Mouse (Mus musculus) heart, adult 2 months (tissue): ENCODE data around the gene Trim42. TPM values are rescaled to one million over a fixed set of nuclear protein-coding genes. Genes with fewer than 3 reads are reported as not detected.

Source experiments
- DNase-seq, 2 experiments: peaks; one replicate each; pipeline ENCODE4 v3.0.0; 2021
- H3K27ac ChIP-seq: fragments of 200-600 bp; 2 replicates; pipeline ENCODE4 v1.8.1; 2022
- H3K27me3 ChIP-seq: fragments of 200-500 bp; 2 replicates; pipeline ENCODE4 v1.6.1; 2012; ENCODE audit warnings: mild to moderate bottlenecking, low read length, inconsistent platforms, mixed read lengths; ENCODE audit not compliant: control insufficient read depth, insufficient read depth
- H3K36me3 ChIP-seq: fragments of 200-500 bp; 2 replicates; pipeline ENCODE4 v1.6.1; 2012; ENCODE audit warnings: low read length, inconsistent platforms; ENCODE audit not compliant: control insufficient read depth, insufficient read depth
- H3K4me1 ChIP-seq: fragments of 200-500 bp; 2 replicates; pipeline ENCODE4 v1.6.1; 2011; ENCODE audit warnings: low read length; ENCODE audit not compliant: control insufficient read depth, insufficient read depth
- H3K4me3 ChIP-seq: fragments of 200-600 bp; 2 replicates; pipeline ENCODE4 v1.8.1; 2022
- H3K79me2 ChIP-seq: fragments of 200-500 bp; replicated peaks from 2 replicates; pipeline ENCODE4 v1.6.1; 2012; ENCODE audit warnings: mild to moderate bottlenecking, inconsistent platforms, low read length, moderate library complexity, mixed read lengths; ENCODE audit not compliant: control insufficient read depth, insufficient read depth
- H3K9ac ChIP-seq: fragments of 200-500 bp; 2 replicates; pipeline ENCODE4 v1.6.1; 2012; ENCODE audit warnings: low read depth, mild to moderate bottlenecking, control low read depth, inconsistent platforms, low read length, mixed read lengths
- CTCF ChIP-seq: fragments of 200-600 bp; IDR thresholded peaks from 2 replicates; pipeline ENCODE4 v1.8.1; 2022; ENCODE audit warnings: antibody characterized with exemption, mild to moderate bottlenecking, moderate library complexity
- EP300 ChIP-seq: fragments of 200-500 bp; IDR thresholded peaks from 2 replicates; pipeline ENCODE4 v1.6.1; 2011; ENCODE audit warnings: low read depth, low read length, control low read depth; ENCODE audit not compliant: insufficient read depth
- POLR2A ChIP-seq: fragments of 200-500 bp; IDR thresholded peaks from 2 replicates; pipeline ENCODE4 v1.6.1; 2011; ENCODE audit warnings: mild to moderate bottlenecking, low read depth, low read length, control low read depth; ENCODE audit not compliant: insufficient read depth
- WGBS: fragments of 180-500 bp; shearing (Covaris S2); methylation state at CpG from one replicate; pipeline ENCODE4 v1.1.7; 2018; 5-methylcytosine and 5-hydroxymethylcytosine counted together
- intact Hi-C: fragments of 180-260 bp; cut with DNase I; formaldehyde crosslinking; loops from one replicate; pipeline ENCODE4 v1.15.1; 2025
- long read RNA-seq: library from polyadenylated mRNA; stranded (forward); transcript quantifications from one replicate; pipeline ENCODE4 v2.0.0, GENCODE M21; 2021
- polyA plus RNA-seq: library from polyadenylated mRNA; depleted of rRNA; stranded (reverse); fragments of >200 nt; gene quantifications from 2 replicates; pipeline ENCODE4 v1.2.3, GENCODE M21; 2012; rRNA removed
- total RNA-seq, 2 experiments: library from RNA; stranded (reverse); gene quantifications; 2 replicates each; pipeline ENCODE4 v1.2.3; 2021

Gene Trim42
- total RNA-seq (not detected), polyA plus RNA-seq (not detected in 2 replicates)
- long read RNA-seq = 0 reads

DNA sequence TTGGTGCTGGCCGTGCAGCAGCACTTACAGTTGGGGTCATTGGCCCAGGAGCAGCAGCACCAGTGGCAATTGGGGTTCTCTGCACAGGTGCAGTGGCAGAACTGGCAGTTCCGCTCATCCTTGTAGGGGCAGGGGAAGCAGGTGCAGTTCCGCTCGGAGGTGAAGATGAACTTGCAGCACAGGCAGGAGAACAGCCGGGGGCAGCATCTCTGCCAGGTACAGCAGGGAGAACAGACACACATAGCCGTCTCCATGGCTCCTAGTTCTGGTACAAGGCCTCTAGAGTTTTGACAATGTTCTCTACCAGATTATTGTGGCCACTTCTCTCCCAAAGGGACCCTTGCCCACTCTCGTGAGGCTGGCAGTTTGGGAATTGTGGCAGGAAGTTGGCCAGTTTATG is at the start of gene Trim42:
Gene Trim42, minus strand, starts transcription at position 368 of the 400 bp plus-strand sequence.
- WGBS = 81% methylated on average over 7 of the region's 7 CpGs
- H3K4me3 ChIP-seq = no peak within 1 kb of the TSS
- TF ChIP-seq EP300 = no peak
- TF ChIP-seq POLR2A = no peak
- TF ChIP-seq CTCF = no peak
- DNase-seq = no peak
- H3K4me1 ChIP-seq = no peaks in the 10 kb centered on the region
- intact Hi-C loops = no loop called here
- H3K36me3 ChIP-seq = no peaks in the 10 kb centered on the region
- H3K27me3 ChIP-seq = no peaks in the 10 kb centered on the region
- no peaks in the 10 kb centered on the region for H3K79me2 ChIP-seq
- no peak within 1 kb of the TSS for H3K9ac ChIP-seq
- H3K27ac ChIP-seq = no peak within 1 kb of the TSS

DNA sequence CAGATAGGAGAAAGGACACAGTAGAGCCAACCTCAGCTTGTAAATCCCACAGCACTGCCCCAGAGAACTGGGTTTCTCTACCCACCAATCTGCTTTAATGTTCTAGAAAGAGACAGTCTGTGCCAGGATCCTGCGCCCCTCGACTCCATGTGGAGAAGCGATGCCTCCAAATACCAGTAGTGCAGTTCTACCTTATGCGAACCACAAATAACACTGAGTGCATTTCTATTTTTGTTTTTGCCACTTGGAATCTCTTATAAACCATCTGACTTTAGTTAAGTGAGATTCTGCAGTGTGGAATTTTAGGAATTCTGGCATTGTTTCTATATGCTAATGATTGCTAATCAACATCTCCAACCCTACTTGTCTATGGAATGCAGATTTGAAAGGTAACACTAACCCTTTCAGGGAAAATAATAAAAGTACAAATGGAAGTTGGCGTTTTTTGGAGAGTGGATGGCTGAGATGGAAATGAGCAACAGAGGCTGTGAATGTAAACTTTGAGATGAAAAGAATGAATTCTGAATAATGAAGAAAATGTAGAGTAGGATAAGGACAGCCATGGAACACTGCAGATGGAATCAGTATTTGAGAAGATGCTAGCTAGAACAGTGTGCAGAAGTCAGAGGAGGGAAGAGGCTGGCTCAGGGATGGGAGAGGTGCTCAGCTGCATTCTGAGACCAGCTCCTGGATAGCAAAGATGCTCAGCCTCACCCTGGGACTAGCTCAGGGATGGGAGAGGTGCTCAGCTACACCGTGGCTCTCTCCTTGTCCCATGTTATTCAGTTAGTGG is 45.3 kb upstream of the Trim42 start:
- 70% methylated on average over 6 of the region's 6 CpGs for WGBS
- H3K4me3 ChIP-seq = no peak overlapping the region

DNA sequence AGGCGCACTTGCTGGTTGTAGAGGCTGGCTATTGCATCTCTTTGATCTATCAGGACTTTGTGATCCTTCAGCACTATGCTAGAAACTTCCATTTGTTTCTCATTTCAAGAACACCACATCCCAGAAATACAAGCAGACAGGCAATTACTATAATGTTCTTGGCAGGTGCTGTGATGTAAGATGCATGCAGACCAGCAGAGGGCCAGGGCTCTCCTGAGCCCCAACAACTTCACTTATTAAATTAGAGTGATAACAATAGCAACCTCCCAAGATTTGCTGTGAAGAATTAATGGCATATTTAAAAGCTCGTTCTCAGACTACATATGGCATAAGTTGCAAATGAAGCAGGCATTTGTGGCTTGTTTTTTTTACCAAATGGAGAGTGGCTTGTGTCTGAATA is 38.4 kb upstream of the Trim42 start:
- 73% methylated on average over 2 of the region's 2 CpGs for WGBS
- H3K36me3 ChIP-seq = no peaks in the 10 kb centered on the region

More for the DNA sequence above, 45.3 kb upstream of the Trim42 start:
- intact Hi-C loops = no loop called here
- no peaks in the 10 kb centered on the region for H3K4me1 ChIP-seq
- H3K79me2 ChIP-seq = no peaks in the 10 kb centered on the region
- no peak overlapping the region for H3K27ac ChIP-seq
- no peak for DNase-seq
- no peaks in the 10 kb centered on the region for H3K27me3 ChIP-seq
- no peak overlapping the region for H3K9ac ChIP-seq
- TF ChIP-seq EP300 (no peak), CTCF (no peak), POLR2A (no peak)
- H3K36me3 ChIP-seq = no peaks in the 10 kb centered on the region

DNA sequence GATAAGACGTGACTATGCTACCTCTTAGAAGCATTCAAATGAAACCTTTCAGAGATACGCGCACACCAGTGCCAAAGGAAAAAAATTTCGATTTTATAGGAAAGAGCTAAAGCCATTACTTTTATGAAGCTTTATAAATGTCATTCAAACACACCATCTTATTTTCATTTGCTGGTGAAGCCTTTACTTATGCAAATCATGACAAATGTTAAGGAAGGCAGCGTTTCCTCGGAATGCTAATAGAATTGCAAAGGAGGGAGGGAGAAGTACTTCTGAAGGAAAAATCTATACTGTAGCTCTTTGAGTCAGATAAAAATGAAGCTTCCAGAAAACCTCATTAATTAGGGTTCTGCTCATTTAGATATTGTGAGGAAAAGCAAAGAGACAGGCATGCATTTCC is 13.3 kb downstream of the Trim42 start:
- intact Hi-C loops = no loop called here
- 72% methylated on average over 6 of the region's 6 CpGs for WGBS
- DNase-seq = no peak

More for the DNA sequence above, 38.4 kb upstream of the Trim42 start:
- Histone ChIP-seq H3K4me3 (no peak overlapping the region), H3K27me3 (no peaks in the 10 kb centered on the region), H3K79me2 (no peaks in the 10 kb centered on the region), H3K27ac (no peak overlapping the region), H3K9ac (no peak overlapping the region), H3K4me1 (no peaks in the 10 kb centered on the region)
- DNase-seq = no peak
- intact Hi-C loops = no loop called here
- TF ChIP-seq POLR2A (no peak), EP300 (no peak), CTCF (no peak)

DNA sequence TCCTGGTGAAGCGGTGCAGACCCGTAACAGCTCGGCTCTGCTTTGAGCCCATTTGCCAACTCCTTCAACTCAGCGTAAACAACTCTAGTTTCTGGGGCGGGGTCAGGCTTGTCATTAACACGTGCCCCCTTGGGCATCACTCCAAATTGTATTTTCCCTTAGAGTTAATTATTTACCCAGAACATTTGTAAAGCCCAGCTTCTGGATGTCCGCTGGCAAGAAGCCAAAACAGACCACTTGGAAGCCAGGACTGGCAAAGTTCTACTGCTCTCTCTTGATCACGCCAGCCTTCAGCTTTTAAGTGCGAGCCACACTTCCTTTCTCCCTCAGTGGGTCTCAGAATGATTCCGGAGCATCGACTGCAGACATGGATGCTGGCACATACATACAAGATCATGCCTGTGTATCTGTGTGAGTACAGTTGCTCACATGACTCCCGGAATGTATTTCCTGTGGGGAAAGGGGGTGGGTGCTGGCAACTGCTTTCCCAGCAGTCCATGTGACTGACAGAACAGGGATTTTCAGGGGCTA is 24.9 kb downstream of the Trim42 start:
- intact Hi-C loops = no loop called here
- Histone ChIP-seq H3K27me3 (no peaks in the 10 kb centered on the region), H3K79me2 (no peaks in the 10 kb centered on the region), H3K36me3 (no peaks in the 10 kb centered on the region), H3K4me3 (no peak overlapping the region), H3K27ac (no peak overlapping the region), H3K4me1 (no peaks in the 10 kb centered on the region), H3K9ac (no peak overlapping the region)
- TF ChIP-seq POLR2A (no peak), CTCF (no peak), EP300 (no peak)
- 46% methylated on average over 12 of the region's 12 CpGs for WGBS
- no peak for DNase-seq

More for the DNA sequence above, 13.3 kb downstream of the Trim42 start:
- Histone ChIP-seq H3K27ac (no peak overlapping the region), H3K27me3 (no peaks in the 10 kb centered on the region), H3K79me2 (no peaks in the 10 kb centered on the region), H3K4me3 (no peak overlapping the region), H3K4me1 (no peaks in the 10 kb centered on the region), H3K9ac (no peak overlapping the region), H3K36me3 (no peaks in the 10 kb centered on the region)
- TF ChIP-seq CTCF (no peak), EP300 (no peak), POLR2A (no peak)

DNA sequence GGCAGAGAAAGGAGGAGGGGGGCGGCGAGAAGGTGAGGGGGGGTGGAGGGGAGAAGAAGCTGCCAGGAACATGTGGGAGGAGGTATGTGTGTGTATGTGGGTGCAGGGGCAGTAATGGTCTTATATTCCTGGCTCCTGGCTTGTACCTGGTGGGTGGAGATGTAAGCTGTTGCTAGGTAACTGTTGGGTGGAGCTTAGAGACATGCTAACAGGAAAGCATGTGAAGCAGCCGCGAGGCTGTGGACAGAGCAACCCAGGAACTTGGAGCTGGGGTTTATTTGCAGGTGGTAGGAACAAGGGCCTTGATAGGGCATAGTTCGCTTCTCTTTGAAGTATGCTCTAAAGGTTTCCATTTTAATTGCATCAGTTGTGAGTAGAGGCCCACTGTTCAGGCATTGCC is 28.0 kb downstream of the Trim42 start:
- no peaks in the 10 kb centered on the region for H3K27me3 ChIP-seq
- no peak overlapping the region for H3K27ac ChIP-seq
- DNase-seq = no peak
- no peaks in the 10 kb centered on the region for H3K79me2 ChIP-seq
- H3K36me3 ChIP-seq = no peaks in the 10 kb centered on the region
- 57% methylated on average over 5 of the region's 5 CpGs for WGBS
- no peaks in the 10 kb centered on the region for H3K4me1 ChIP-seq
- intact Hi-C loops = no loop called here
- no peak overlapping the region for H3K9ac ChIP-seq
- TF ChIP-seq POLR2A (no peak), EP300 (no peak), CTCF (no peak)
- H3K4me3 ChIP-seq = no peak overlapping the region
